In genomic region chr1:124674420-124674819, GRCm38 (mm10) we compare ENCODE assay signal across 10 mouse cellular contexts.
DNase-seq lines count a peak whose midpoint lies in the region; ATAC-seq and TF ChIP-seq lines count a peak whose summit lies in the region.
"Had no signal": no experiment of that assay in that cellular context is flagged by ENCODE, and none has a peak within 500 bp of the region (broad histone marks: within the 10 kb centered on the region; RNA-seq: fewer than 3 reads in every experiment).

No protein-coding gene starts in this region.

- WGBS in kidney, adult 2 months: 21% methylated on average over 2 of the region's 2 CpGs

- H3K36me3 ChIP-seq in kidney, adult 2 months (ENCODE audit: control insufficient read depth, insufficient read depth, low read length): no peaks in the 10 kb centered on the region
- H3K36me3 ChIP-seq: liver, embryonic 15.5 days had no signal

- ATAC-seq in megakaryocyte-erythroid progenitor cell, adult 5-6 weeks (replicated peaks; ENCODE audit: low FRiP score, low TSS enrichment, poor library complexity, severe bottlenecking): no peak

- no peak overlapping the region for H3K27ac ChIP-seq in kidney, adult 2 months (ENCODE audit: insufficient read depth, low read depth, low read length)
- H3K27ac ChIP-seq: liver, embryonic 15.5 days had no signal

- no peak overlapping the region for H3K4me3 ChIP-seq in kidney, adult 2 months (ENCODE audit: insufficient read depth, low read depth, low read length)
- H3K4me3 ChIP-seq: liver, embryonic 15.5 days had no signal

- no peak for DNase-seq in kidney, adult 2 months
- DNase-seq in kidney, adult 18-20 months: no peak
- DNase-seq in thymus, postnatal 4 days: peak; percentile 7
- no peak for DNase-seq in thymus, postnatal 14 days
- DNase-seq in embryo, embryonic 10 days (ENCODE audit: low spot score): peak; percentile 62
- no peak for DNase-seq in right cerebral cortex, postnatal 4 days
- no peak for DNase-seq in testis, postnatal 10 days (ENCODE audit: low spot score)
- DNase-seq: spleen, adult 18-20 months had no signal

- H3K4me1 ChIP-seq in kidney, adult 2 months (ENCODE audit: control insufficient read depth, insufficient read depth, low read length): no peaks in the 10 kb centered on the region
- H3K4me1 ChIP-seq: liver, embryonic 15.5 days had no signal

- no peak for TF ChIP-seq POLR2A in kidney, adult 2 months (IDR thresholded peaks at IDR 0.05; ENCODE audit: low read depth, low read length)

- no peaks in the 10 kb centered on the region for H3K27me3 ChIP-seq in kidney, adult 2 months (replicated peaks; ENCODE audit: control insufficient read depth, insufficient read depth, low read length)
- H3K27me3 ChIP-seq: liver, embryonic 15.5 days had no signal

- peak; percentile 62 for TF ChIP-seq CTCF in kidney, adult 2 months (conservative IDR thresholded peaks at IDR 0.05; ENCODE audit: insufficient read depth, insufficient read length, low read depth, low read length)

Comparison
In these comparisons a context has a peak if more than half of its experiments do, and no peak if none do; other contexts are left out.
1. DNase-seq: peak in thymus, postnatal 4 days (single experiment) and embryo, embryonic 10 days (single experiment); none in kidney, adult 2 months (single experiment), kidney, adult 18-20 months (single experiment), thymus, postnatal 14 days (single experiment), right cerebral cortex, postnatal 4 days (single experiment) and testis, postnatal 10 days (single experiment).